In the genomic region with DNA sequence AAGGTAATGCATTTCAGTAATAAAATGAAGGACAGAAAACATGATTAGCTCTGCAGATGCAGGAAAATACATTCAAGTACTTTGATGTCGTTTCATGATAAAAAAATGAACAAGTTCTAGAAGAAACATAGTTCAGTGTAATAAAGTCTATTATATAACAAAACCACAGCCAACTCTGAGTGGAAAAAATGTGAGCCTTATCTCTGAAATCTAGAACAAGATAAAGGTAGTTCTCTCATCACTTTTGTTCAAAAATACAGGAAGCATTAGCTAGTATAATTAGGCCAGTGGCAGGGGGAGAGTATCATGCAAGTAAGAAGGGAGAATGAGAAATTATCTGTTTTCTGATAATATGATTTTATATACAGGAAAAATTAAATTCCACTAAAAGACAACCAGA, we compare ENCODE assay signal across 15 mouse cellular contexts.
"Had no signal": no experiment of that assay in that cellular context is flagged by ENCODE, and none has a peak within 500 bp of the region (broad histone marks: within the 10 kb centered on the region; RNA-seq: fewer than 3 reads in every experiment).

No protein-coding gene starts in this region.

- DNase-seq: gastrocnemius, postnatal 25 days; heart, adult 18-20 months; heart, postnatal 10 days; heart, postnatal 4 days; kidney, adult 2 months; kidney, postnatal 10 days; kidney, postnatal 25 days; kidney, postnatal 4 days; layer of hippocampus, adult 9-11 months; layer of hippocampus, postnatal 36 days; left cerebral cortex, postnatal 4 days had no signal

- ATAC-seq: hindbrain, embryonic 16.5 days; intestine, embryonic 15.5 days; intestine, postnatal 0 days; liver, embryonic 12.5 days had no signal
